Mouse (Mus musculus): ENCODE measurements at regions not wholly inside any gene's neighbourhood (a gene's known extent, or its start where the extent isn't known, plus 50 kb on each side); places are given as distances from the start of the nearest gene placed in this dataset.
A peak's percentile ranks its signal among the peaks of the same experiment; 100 is the strongest.

DNA sequence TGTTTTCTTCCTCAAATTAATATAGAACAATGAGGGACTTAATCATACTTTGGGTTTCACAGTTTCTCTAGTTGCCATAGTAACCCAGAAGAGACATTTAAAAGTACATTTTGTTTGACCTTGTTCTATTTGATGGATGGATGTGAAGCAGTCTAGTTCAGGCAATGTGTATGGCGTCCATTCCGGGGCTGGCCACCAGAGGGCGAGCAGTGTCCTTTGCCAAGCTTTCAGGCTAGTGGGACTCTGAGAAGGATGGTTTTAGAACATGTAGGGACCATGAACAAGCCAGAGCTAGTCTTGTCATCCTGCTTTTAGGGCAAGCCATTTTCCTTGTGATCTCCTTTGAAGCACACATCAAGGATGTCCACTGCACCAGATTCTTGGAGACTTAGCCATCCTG lies 74.8 kb upstream of the Mki67 start:
- peak; percentile 68 for DNase-seq
- WGBS: 2% methylated on average over 3 of the region's 3 CpGs

DNA sequence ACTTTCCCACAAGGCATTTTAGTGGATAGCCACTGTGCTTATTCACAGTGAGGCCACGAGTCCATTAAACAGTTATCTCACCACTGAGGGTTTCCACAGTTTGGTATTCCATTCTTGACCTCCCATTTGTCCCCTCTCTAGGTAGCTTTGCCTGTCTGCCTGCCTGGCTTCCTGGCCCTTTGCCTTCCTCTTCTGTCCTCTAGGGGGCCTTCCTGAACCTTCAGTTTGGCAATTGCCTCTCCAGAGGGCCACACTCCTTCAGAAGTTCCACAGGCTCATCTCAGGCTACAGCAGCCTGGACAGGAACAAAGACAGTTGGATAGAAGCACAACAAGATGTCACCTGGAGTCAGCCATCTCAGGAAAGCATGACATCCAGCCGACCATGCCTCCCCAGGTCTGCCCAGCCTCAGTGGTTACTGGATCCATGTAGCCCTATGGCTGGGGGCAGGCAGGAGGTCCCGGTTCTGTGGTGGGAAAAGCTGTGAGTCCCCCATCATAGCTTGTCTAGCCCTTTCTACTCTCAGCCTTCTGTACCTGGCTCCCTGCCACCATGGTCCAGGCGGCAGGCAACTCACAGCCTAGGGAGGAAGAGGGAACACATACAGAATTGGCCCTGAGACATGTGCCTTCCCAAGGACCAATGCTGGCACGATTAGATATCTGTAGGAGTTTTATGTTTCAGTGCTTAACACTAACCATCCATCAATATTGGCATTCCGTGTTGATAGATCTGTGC lies 76.0 kb upstream of the Mki67 start:
- TF ChIP-seq CTCF (conservative IDR thresholded peaks at IDR 0.05; ENCODE audit: insufficient read depth, insufficient read length, low read depth, low read length) (no peak), POLR2A (IDR thresholded peaks at IDR 0.05; ENCODE audit: low read depth, low read length) (no peak)
- DNase-seq: no peak
- no peaks in the 10 kb centered on the region for H3K4me1 ChIP-seq (ENCODE audit: control insufficient read depth, insufficient read depth, low read length)
- H3K27ac ChIP-seq (ENCODE audit: insufficient read depth, low read depth, low read length): no peak overlapping the region
- H3K4me3 ChIP-seq (ENCODE audit: insufficient read depth, low read depth, low read length): no peak overlapping the region
- 79% methylated on average over 6 of the region's 6 CpGs for WGBS
- H3K27me3 ChIP-seq (replicated peaks; ENCODE audit: control insufficient read depth, insufficient read depth, low read length): no peaks in the 10 kb centered on the region
- no peaks in the 10 kb centered on the region for H3K36me3 ChIP-seq (ENCODE audit: control insufficient read depth, insufficient read depth, low read length)

More for the DNA sequence above, 74.8 kb upstream of the Mki67 start:
- TF ChIP-seq CTCF (conservative IDR thresholded peaks at IDR 0.05; ENCODE audit: insufficient read depth, insufficient read length, low read depth, low read length) (peak; percentile 84), POLR2A (IDR thresholded peaks at IDR 0.05; ENCODE audit: low read depth, low read length) (no peak)
- no peak overlapping the region for H3K4me3 ChIP-seq (ENCODE audit: insufficient read depth, low read depth, low read length)
- H3K36me3 ChIP-seq (ENCODE audit: control insufficient read depth, insufficient read depth, low read length): no peaks in the 10 kb centered on the region
- H3K4me1 ChIP-seq (ENCODE audit: control insufficient read depth, insufficient read depth, low read length): no peaks in the 10 kb centered on the region
- H3K27me3 ChIP-seq (replicated peaks; ENCODE audit: control insufficient read depth, insufficient read depth, low read length): no peaks in the 10 kb centered on the region
- H3K27ac ChIP-seq (ENCODE audit: insufficient read depth, low read depth, low read length): no peak overlapping the region

DNA sequence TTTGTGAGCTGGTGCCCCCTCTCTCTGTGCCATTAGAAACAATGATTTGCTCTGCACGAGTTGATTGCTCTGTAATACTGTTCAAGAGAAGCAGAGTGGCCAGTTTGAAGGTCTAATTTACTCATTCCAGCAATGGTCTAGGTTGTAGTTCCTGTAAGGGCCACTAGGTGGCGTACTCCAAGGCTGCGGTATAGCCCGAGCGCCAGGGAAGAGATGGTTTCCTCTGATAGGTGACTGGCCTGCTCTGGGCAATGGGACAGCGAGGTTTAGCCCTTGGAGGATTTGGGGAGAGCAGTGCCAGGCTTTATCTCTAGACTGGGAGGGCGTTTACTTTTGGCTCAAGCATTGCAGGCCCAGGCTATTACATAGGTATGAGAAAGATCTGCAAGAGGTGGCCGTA lies 76.8 kb upstream of the Mki67 start:
- peak; percentile 12 for DNase-seq
- Histone ChIP-seq H3K36me3 (ENCODE audit: control insufficient read depth, insufficient read depth, low read length) (no peaks in the 10 kb centered on the region), H3K4me3 (ENCODE audit: insufficient read depth, low read depth, low read length) (no peak overlapping the region), H3K27ac (ENCODE audit: insufficient read depth, low read depth, low read length) (no peak overlapping the region), H3K4me1 (ENCODE audit: control insufficient read depth, insufficient read depth, low read length) (no peaks in the 10 kb centered on the region), H3K27me3 (replicated peaks; ENCODE audit: control insufficient read depth, insufficient read depth, low read length) (no peaks in the 10 kb centered on the region)
- TF ChIP-seq POLR2A (IDR thresholded peaks at IDR 0.05; ENCODE audit: low read depth, low read length) (no peak), CTCF (conservative IDR thresholded peaks at IDR 0.05; ENCODE audit: insufficient read depth, insufficient read length, low read depth, low read length) (peak; percentile 58)
- WGBS: 43% methylated on average over 8 of the region's 8 CpGs

DNA sequence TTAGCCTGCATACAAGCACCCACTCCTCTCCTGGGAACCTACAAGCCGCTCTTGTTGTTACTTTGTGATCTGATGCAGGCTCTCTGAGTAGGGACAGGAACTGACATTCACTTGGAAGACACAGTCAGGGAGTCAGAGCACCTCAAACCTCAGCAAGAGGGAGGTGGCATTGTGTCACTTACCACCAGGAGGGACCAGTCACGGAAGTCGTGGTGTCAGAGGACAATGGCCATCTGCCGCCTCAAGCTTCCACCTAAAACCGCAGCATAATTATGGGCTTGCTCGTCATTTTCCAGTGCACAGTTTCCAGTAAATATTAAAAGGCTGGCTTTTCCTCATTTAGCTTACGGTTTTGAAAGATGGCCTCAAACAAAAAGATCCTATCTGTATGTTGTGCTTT lies 78.1 kb upstream of the Mki67 start:
- peak; percentile 20 for DNase-seq
- no peak overlapping the region for H3K27ac ChIP-seq (ENCODE audit: insufficient read depth, low read depth, low read length)
- H3K27me3 ChIP-seq (replicated peaks; ENCODE audit: control insufficient read depth, insufficient read depth, low read length): no peaks in the 10 kb centered on the region
- 58% methylated on average over 7 of the region's 7 CpGs for WGBS
- H3K4me3 ChIP-seq (ENCODE audit: insufficient read depth, low read depth, low read length): no peak overlapping the region
- no peaks in the 10 kb centered on the region for H3K4me1 ChIP-seq (ENCODE audit: control insufficient read depth, insufficient read depth, low read length)
- TF ChIP-seq POLR2A (IDR thresholded peaks at IDR 0.05; ENCODE audit: low read depth, low read length) (no peak), CTCF (conservative IDR thresholded peaks at IDR 0.05; ENCODE audit: insufficient read depth, insufficient read length, low read depth, low read length) (no peak)
- H3K36me3 ChIP-seq (ENCODE audit: control insufficient read depth, insufficient read depth, low read length): no peaks in the 10 kb centered on the region

DNA sequence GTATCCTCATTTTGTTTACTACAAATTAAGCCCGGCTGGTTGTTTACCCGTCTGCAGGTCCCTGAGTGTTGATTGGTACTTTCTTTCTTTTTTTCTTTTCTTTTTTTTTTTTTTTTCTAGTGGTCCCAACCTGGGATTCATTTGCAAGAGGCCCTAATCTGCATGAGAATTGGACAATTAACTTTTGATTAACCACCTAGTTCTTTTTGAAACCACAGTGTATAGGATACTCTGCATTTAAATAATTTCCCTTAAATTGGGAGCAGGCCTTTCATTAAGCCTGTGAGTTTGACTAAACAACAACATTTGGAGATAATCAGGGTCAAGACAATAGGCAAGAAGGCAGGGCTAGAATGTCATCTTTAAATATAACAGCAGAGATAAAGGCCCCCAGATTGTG lies 78.5 kb upstream of the Mki67 start:
- Histone ChIP-seq H3K27ac (ENCODE audit: insufficient read depth, low read depth, low read length) (no peak overlapping the region), H3K4me3 (ENCODE audit: insufficient read depth, low read depth, low read length) (no peak overlapping the region), H3K36me3 (ENCODE audit: control insufficient read depth, insufficient read depth, low read length) (no peaks in the 10 kb centered on the region), H3K27me3 (replicated peaks; ENCODE audit: control insufficient read depth, insufficient read depth, low read length) (no peaks in the 10 kb centered on the region), H3K4me1 (ENCODE audit: control insufficient read depth, insufficient read depth, low read length) (no peaks in the 10 kb centered on the region)
- 76% methylated on average over 2 of the region's 2 CpGs for WGBS
- TF ChIP-seq CTCF (conservative IDR thresholded peaks at IDR 0.05; ENCODE audit: insufficient read depth, insufficient read length, low read depth, low read length) (no peak), POLR2A (IDR thresholded peaks at IDR 0.05; ENCODE audit: low read depth, low read length) (no peak)
- no peak for DNase-seq

DNA sequence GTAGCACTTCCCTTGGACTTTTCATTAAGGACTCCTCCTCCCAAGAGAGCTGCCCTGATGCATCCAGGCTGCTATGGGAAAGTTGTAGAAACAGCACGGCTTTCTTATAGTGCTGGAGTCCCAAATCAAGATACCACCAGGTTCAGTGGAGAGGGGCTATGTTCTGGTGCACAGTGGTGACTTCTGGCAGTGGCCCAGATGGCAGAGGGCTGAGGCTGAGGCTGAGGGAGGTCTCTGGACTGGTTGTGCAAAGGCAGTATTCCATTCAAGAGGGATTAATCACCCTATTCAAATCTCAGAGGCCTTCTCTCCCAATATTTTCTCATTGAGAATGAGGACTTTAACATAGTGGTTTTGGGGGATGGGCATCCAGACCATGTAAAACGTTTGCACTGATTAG lies 82.3 kb upstream of the Mki67 start:
- H3K27me3 ChIP-seq (replicated peaks; ENCODE audit: control insufficient read depth, insufficient read depth, low read length): no peaks in the 10 kb centered on the region
- H3K4me1 ChIP-seq (ENCODE audit: control insufficient read depth, insufficient read depth, low read length): no peaks in the 10 kb centered on the region
- no peak for TF ChIP-seq CTCF (conservative IDR thresholded peaks at IDR 0.05; ENCODE audit: insufficient read depth, insufficient read length, low read depth, low read length)
- TF ChIP-seq POLR2A (IDR thresholded peaks at IDR 0.05; ENCODE audit: low read depth, low read length): no peak
- no peak for DNase-seq
- no peak overlapping the region for H3K4me3 ChIP-seq (ENCODE audit: insufficient read depth, low read depth, low read length)
- 63% methylated on average over 2 of the region's 2 CpGs for WGBS
- H3K27ac ChIP-seq (ENCODE audit: insufficient read depth, low read depth, low read length): no peak overlapping the region
- H3K36me3 ChIP-seq (ENCODE audit: control insufficient read depth, insufficient read depth, low read length): no peaks in the 10 kb centered on the region

DNA sequence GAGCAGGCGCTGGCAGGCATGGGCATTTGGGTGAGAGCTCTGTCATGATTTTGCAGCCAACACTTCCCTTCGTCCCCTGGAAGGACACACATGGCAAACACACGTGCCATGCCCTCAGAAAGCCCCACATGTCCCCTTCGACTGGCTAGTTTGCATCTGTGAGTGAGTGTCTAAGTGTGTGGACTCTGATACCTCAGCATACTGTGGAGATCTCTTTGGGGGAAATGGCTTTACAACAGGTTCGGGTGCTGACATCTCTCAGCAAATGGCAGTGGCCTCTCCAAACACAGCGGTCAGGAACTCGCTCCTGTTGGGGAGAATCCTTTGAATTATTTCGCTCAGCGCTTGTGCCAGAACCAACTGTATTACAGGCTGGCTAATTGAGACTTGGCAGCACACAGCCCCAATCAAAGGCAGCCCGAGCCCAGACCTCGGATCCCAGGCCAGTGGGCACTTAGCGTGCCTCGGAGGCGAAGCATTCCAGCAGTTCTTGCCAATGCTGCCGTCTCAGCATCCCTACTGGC lies 86.5 kb upstream of the Mki67 start:
- 84% methylated on average over 15 of the region's 15 CpGs for WGBS
- Histone ChIP-seq H3K4me3 (ENCODE audit: insufficient read depth, low read depth, low read length) (no peak overlapping the region), H3K27me3 (replicated peaks; ENCODE audit: control insufficient read depth, insufficient read depth, low read length) (no peaks in the 10 kb centered on the region), H3K27ac (ENCODE audit: insufficient read depth, low read depth, low read length) (no peak overlapping the region), H3K4me1 (ENCODE audit: control insufficient read depth, insufficient read depth, low read length) (no peaks in the 10 kb centered on the region), H3K36me3 (ENCODE audit: control insufficient read depth, insufficient read depth, low read length) (no peaks in the 10 kb centered on the region)
- DNase-seq: no peak
- no peak for TF ChIP-seq POLR2A (IDR thresholded peaks at IDR 0.05; ENCODE audit: low read depth, low read length)
- no peak for TF ChIP-seq CTCF (conservative IDR thresholded peaks at IDR 0.05; ENCODE audit: insufficient read depth, insufficient read length, low read depth, low read length)
